Mouse (Mus musculus) macrophage (primary cell): Measurements from ENCODE around the gene Gnb4. TPM values are rescaled to one million over a fixed set of nuclear protein-coding genes. Genes with fewer than 3 reads are reported as not detected.

Experiments used
- H3K27ac ChIP-seq: fragments of 350-480 bp; formaldehyde crosslinking; 2 replicates; pipeline ENCODE4 v1.9.0; 2021
- H3K36me3 ChIP-seq: fragments of 350-480 bp; formaldehyde crosslinking; 2 replicates; pipeline ENCODE4 v1.9.0; 2021; ENCODE audit errors: inconsistent target
- H3K4me3 ChIP-seq: fragments of 350-480 bp; formaldehyde crosslinking; 2 replicates; pipeline ENCODE4 v1.9.0; 2021; ENCODE audit errors: inconsistent target
- H3K79me2 ChIP-seq: fragments of 350-480 bp; formaldehyde crosslinking; 2 replicates; pipeline ENCODE4 v1.9.0; 2021; ENCODE audit errors: inconsistent target
- WGBS: methylation state at CpG from one replicate; pipeline ENCODE4 v1.1.7; 2026; ENCODE audit warnings: inconsistent platforms; ENCODE audit not compliant: missing documents; 5-methylcytosine and 5-hydroxymethylcytosine counted together
- polyA plus RNA-seq: library from polyadenylated mRNA; stranded (reverse); fragments of 250-400 nt; gene quantifications from 3 replicates; pipeline ENCODE4 v1.2.4, GENCODE M21; 2018; ENCODE audit warnings: inconsistent platforms

The Gnb4 gene
- polyA plus RNA-seq, 1 experiment from 2014 or later, result 2.9 TPM

GRCm38 (mm10) chr3:32632760-32633264, 16.4 kb upstream of the Gnb4 start:
- H3K79me2 ChIP-seq, result no peaks in the 10 kb centered on the region
- H3K27ac ChIP-seq, result no peak overlapping the region
- WGBS, result 38% methylated on average over 5 of the region's 5 CpGs
- no peaks in the 10 kb centered on the region for H3K36me3 ChIP-seq
- no peak overlapping the region for H3K4me3 ChIP-seq

GRCm38 (mm10) chr3:32630210-32630609, 13.8 kb upstream of the Gnb4 start:
- Histone ChIP-seq H3K79me2 (no peaks in the 10 kb centered on the region), H3K27ac (no peak overlapping the region), H3K36me3 (no peaks in the 10 kb centered on the region), H3K4me3 (no peak overlapping the region)
- 79% methylated on average over 4 of the region's 4 CpGs for WGBS

- H3K79me2 ChIP-seq, result no peaks in the 10 kb centered on the region
- 90% methylated on average over 7 of the region's 7 CpGs for WGBS
- no peak overlapping the region for H3K27ac ChIP-seq
- no peak overlapping the region for H3K4me3 ChIP-seq
- no peaks in the 10 kb centered on the region for H3K36me3 ChIP-seq
Observed at GRCm38 (mm10) chr3:32628141-32628540, 11.8 kb upstream of the Gnb4 start.

GRCm38 (mm10) chr3:32622106-32622505, 5.7 kb upstream of the Gnb4 start:
- H3K79me2 ChIP-seq, result no peaks in the 10 kb centered on the region
- H3K4me3 ChIP-seq, result no peak overlapping the region
- H3K27ac ChIP-seq, result no peak overlapping the region
- no peaks in the 10 kb centered on the region for H3K36me3 ChIP-seq
- 93% methylated on average over 3 of the region's 3 CpGs for WGBS

- 75% methylated on average over 1 of the region's 1 CpGs for WGBS
- Histone ChIP-seq H3K4me3 (no peak overlapping the region), H3K36me3 (no peaks in the 10 kb centered on the region), H3K27ac (no peak overlapping the region), H3K79me2 (no peaks in the 10 kb centered on the region)
Observed at GRCm38 (mm10) chr3:32621658-32622057, 5.3 kb upstream of the Gnb4 start.

- H3K27ac ChIP-seq, result no peak overlapping the region
- no peaks in the 10 kb centered on the region for H3K79me2 ChIP-seq
- 41% methylated on average over 16 of the region's 16 CpGs for WGBS
- no peaks in the 10 kb centered on the region for H3K36me3 ChIP-seq
- no peak overlapping the region for H3K4me3 ChIP-seq
Observed at GRCm38 (mm10) chr3:32617053-32617642, 763 bp upstream of the Gnb4 start.

GRCm38 (mm10) chr3:32616006-32616330, 417 bp downstream of the Gnb4 start:
- no peak overlapping the region for H3K27ac ChIP-seq
- 5% methylated on average over 11 of the region's 14 CpGs for WGBS
- no peaks in the 10 kb centered on the region for H3K36me3 ChIP-seq
- peak overlapping the region; percentile 38 for H3K4me3 ChIP-seq
- H3K79me2 ChIP-seq, result no peaks in the 10 kb centered on the region

- Histone ChIP-seq H3K36me3 (no peaks in the 10 kb centered on the region), H3K27ac (no peak overlapping the region), H3K79me2 (no peaks in the 10 kb centered on the region), H3K4me3 (peak overlapping the region; percentile 38)
- 9% methylated on average over 5 of the region's 5 CpGs for WGBS
Observed at GRCm38 (mm10) chr3:32615376-32615775, 1.0 kb downstream of the Gnb4 start.

- H3K36me3 ChIP-seq, result no peaks in the 10 kb centered on the region
- H3K27ac ChIP-seq, result no peak overlapping the region
- no peaks in the 10 kb centered on the region for H3K79me2 ChIP-seq
- 89% methylated on average over 2 of the region's 2 CpGs for WGBS
- H3K4me3 ChIP-seq, result no peak overlapping the region
Observed at GRCm38 (mm10) chr3:32614786-32615185, 1.6 kb downstream of the Gnb4 start.

- Histone ChIP-seq H3K27ac (no peak overlapping the region), H3K4me3 (no peak overlapping the region), H3K36me3 (no peaks in the 10 kb centered on the region), H3K79me2 (no peaks in the 10 kb centered on the region)
- WGBS, result 91% methylated on average over 11 of the region's 11 CpGs
Observed at GRCm38 (mm10) chr3:32611606-32612170, 4.7 kb downstream of the Gnb4 start.

GRCm38 (mm10) chr3:32610560-32610959, 5.8 kb downstream of the Gnb4 start:
- H3K79me2 ChIP-seq, result no peaks in the 10 kb centered on the region
- no peak overlapping the region for H3K27ac ChIP-seq
- WGBS, result 29% methylated on average over 7 of the region's 7 CpGs
- H3K36me3 ChIP-seq, result no peaks in the 10 kb centered on the region
- no peak overlapping the region for H3K4me3 ChIP-seq

- Histone ChIP-seq H3K27ac (no peak overlapping the region), H3K4me3 (no peak overlapping the region)
- 98% methylated on average over 4 of the region's 4 CpGs for WGBS
Observed at GRCm38 (mm10) chr3:32609233-32609632, 7.2 kb downstream of the Gnb4 start.

GRCm38 (mm10) chr3:32601055-32601454, 15.3 kb downstream of the Gnb4 start:
- no peaks in the 10 kb centered on the region for H3K79me2 ChIP-seq
- no peak overlapping the region for H3K27ac ChIP-seq
- H3K4me3 ChIP-seq, result no peak overlapping the region
- H3K36me3 ChIP-seq, result no peaks in the 10 kb centered on the region
- 58% methylated on average over 10 of the region's 10 CpGs for WGBS

More at GRCm38 (mm10) chr3:32609233-32609632, 7.2 kb downstream of the Gnb4 start:
- Histone ChIP-seq H3K36me3 (no peaks in the 10 kb centered on the region), H3K79me2 (no peaks in the 10 kb centered on the region)

- H3K4me3 ChIP-seq, result no peak overlapping the region
- 79% methylated on average over 3 of the region's 3 CpGs for WGBS
Observed at GRCm38 (mm10) chr3:32599328-32599727, 17.1 kb downstream of the Gnb4 start.

GRCm38 (mm10) chr3:32595080-32595479, 21.3 kb downstream of the Gnb4 start:
- Histone ChIP-seq H3K27ac (no peak overlapping the region), H3K4me3 (no peak overlapping the region), H3K79me2 (no peaks in the 10 kb centered on the region), H3K36me3 (no peaks in the 10 kb centered on the region)
- 83% methylated on average over 4 of the region's 4 CpGs for WGBS

More at GRCm38 (mm10) chr3:32599328-32599727, 17.1 kb downstream of the Gnb4 start:
- Histone ChIP-seq H3K27ac (no peak overlapping the region), H3K36me3 (no peaks in the 10 kb centered on the region), H3K79me2 (no peaks in the 10 kb centered on the region)

GRCm38 (mm10) chr3:32586274-32586673, 30.1 kb downstream of the Gnb4 start:
- no peaks in the 10 kb centered on the region for H3K79me2 ChIP-seq
- WGBS, result 97% methylated on average over 3 of the region's 3 CpGs
- no peak overlapping the region for H3K27ac ChIP-seq
- H3K36me3 ChIP-seq, result no peaks in the 10 kb centered on the region
- H3K4me3 ChIP-seq, result no peak overlapping the region
